Mouse (Mus musculus) liver, embryonic 13.5 days (tissue): ENCODE measurements around the gene Reps1. TPM values are rescaled to one million over a fixed set of nuclear protein-coding genes. Genes with fewer than 3 reads are reported as not detected.

Experiments
- ATAC-seq: fragments of 200-750 bp; cut with Nextera tagmentation; 2 replicates; pipeline ENCODE4 v1.8.0; 2017; ENCODE audit warnings: low read depth, mild to moderate bottlenecking, moderate number of reproducible peaks, moderate library complexity
- DNase-seq: peaks from one replicate; pipeline ENCODE4 v3.0.0; 2022
- H3K27ac ChIP-seq: fragments of 300-500 bp; sonication (generic); 2 replicates; pipeline ENCODE4 v1.5.1; 2015; ENCODE audit warnings: moderate library complexity, mild to moderate bottlenecking, inconsistent platforms
- H3K27me3 ChIP-seq: fragments of 300-500 bp; sonication (generic); 2 replicates; pipeline ENCODE4 v1.6.1; 2015; ENCODE audit warnings: mild to moderate bottlenecking, inconsistent platforms
- H3K36me3 ChIP-seq: fragments of 300-500 bp; sonication (generic); 2 replicates; pipeline ENCODE4 v1.6.1; 2015; ENCODE audit warnings: mild to moderate bottlenecking, inconsistent platforms
- H3K4me1 ChIP-seq: fragments of 300-500 bp; sonication (generic); replicated peaks from 2 replicates; pipeline ENCODE4 v1.6.1; 2015; ENCODE audit warnings: inconsistent platforms
- H3K4me2 ChIP-seq: fragments of 300-500 bp; sonication (generic); 2 replicates; pipeline ENCODE4 v1.6.1; 2015; ENCODE audit warnings: inconsistent platforms, mild to moderate bottlenecking, moderate library complexity
- H3K4me3 ChIP-seq: fragments of 300-500 bp; sonication (generic); replicated peaks from 2 replicates; pipeline ENCODE4 v1.5.1; 2015; ENCODE audit warnings: mild to moderate bottlenecking, inconsistent platforms
- H3K9ac ChIP-seq: fragments of 300-500 bp; sonication (generic); 2 replicates; pipeline ENCODE4 v1.6.1; 2015; ENCODE audit warnings: mild to moderate bottlenecking, inconsistent platforms
- H3K9me3 ChIP-seq: fragments of 300-500 bp; sonication (generic); replicated peaks from 2 replicates; pipeline ENCODE4 v1.6.1; 2016; ENCODE audit warnings: inconsistent platforms
- WGBS: fragments of 180-500 bp; shearing (Covaris S2); methylation state at CpG from one replicate; pipeline ENCODE4 v1.1.7; 2015; ENCODE audit not compliant: insufficient replicate concordance; 5-methylcytosine and 5-hydroxymethylcytosine counted together
- polyA plus RNA-seq: library from polyadenylated mRNA; unstranded; fragments of >200 nt; fragmentation: Nextera tagmentation; extraction: Ambion mirVana; gene quantifications from 2 replicates; pipeline ENCODE4 v1.2.1, GENCODE M21; 2015

Gene Reps1
- polyA plus RNA-seq, 1 experiment from 2014 or later = 3.8 TPM

DNA sequence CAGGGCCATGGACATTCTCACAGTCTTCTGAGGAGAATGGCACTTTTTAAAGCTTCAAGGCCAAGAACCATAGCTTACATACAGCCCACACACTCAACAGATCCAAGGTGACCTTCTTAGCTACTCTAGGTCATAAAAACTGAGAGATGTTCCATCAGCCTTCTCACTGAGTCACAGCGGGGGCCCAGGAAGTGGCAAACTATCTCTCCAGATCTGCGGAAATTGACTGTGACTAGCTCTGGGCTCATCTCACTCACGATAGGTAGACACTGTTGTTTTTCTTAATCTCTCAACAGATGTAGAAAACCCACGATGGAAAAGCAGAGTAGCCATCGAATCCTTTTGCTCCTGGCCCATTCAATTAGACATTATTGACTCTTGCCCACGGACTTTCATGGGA, 86.6 kb downstream of the Reps1 start:
- Histone ChIP-seq H3K4me1 (no peaks in the 10 kb centered on the region), H3K4me2 (no peak overlapping the region), H3K36me3 (no peaks in the 10 kb centered on the region), H3K9me3 (no peaks in the 10 kb centered on the region), H3K27ac (no peak overlapping the region), H3K4me3 (no peak overlapping the region), H3K9ac (no peak overlapping the region), H3K27me3 (no peaks in the 10 kb centered on the region)
- ATAC-seq (no peak), DNase-seq (no peak)
- 60% methylated on average over 6 of the region's 6 CpGs for WGBS

GRCm38 (mm10) chr10:18147224-18147623, 91.6 kb downstream of the Reps1 start:
- WGBS = 55% methylated on average over 3 of the region's 3 CpGs
- ATAC-seq (no peak), DNase-seq (no peak)
- no peak overlapping the region for H3K9ac ChIP-seq
- no peaks in the 10 kb centered on the region for H3K36me3 ChIP-seq
- H3K4me2 ChIP-seq = no peak overlapping the region
- no peaks in the 10 kb centered on the region for H3K4me1 ChIP-seq
- H3K9me3 ChIP-seq = no peaks in the 10 kb centered on the region
- no peaks in the 10 kb centered on the region for H3K27me3 ChIP-seq
- H3K4me3 ChIP-seq = no peak overlapping the region
- H3K27ac ChIP-seq = no peak overlapping the region

GRCm38 (mm10) chr10:18162435-18162971, 106.8 kb downstream of the Reps1 start:
- no peaks in the 10 kb centered on the region for H3K36me3 ChIP-seq
- no peak overlapping the region for H3K4me3 ChIP-seq
- no peak overlapping the region for H3K9ac ChIP-seq
- no peaks in the 10 kb centered on the region for H3K4me1 ChIP-seq
- no peaks in the 10 kb centered on the region for H3K27me3 ChIP-seq
- H3K9me3 ChIP-seq = no peaks in the 10 kb centered on the region
- ATAC-seq = no peak
- H3K27ac ChIP-seq = no peak overlapping the region
- DNase-seq = no peak
- 67% methylated on average over 7 of the region's 7 CpGs for WGBS
- no peak overlapping the region for H3K4me2 ChIP-seq

Other genes starting within 250 kb of the Reps1 start
- 2.3 and 2.4 TPM in 2 replicates for gene Heca, start 107.8 kb upstream of the Reps1 start, polyA plus RNA-seq
- 73.0 and 85.8 TPM in 2 replicates for gene Abracl, start 32.6 kb upstream of the Reps1 start, polyA plus RNA-seq
- 0.19 and 0.23 TPM in 2 replicates for gene Ect2l, start 155.0 kb downstream of the Reps1 start, polyA plus RNA-seq
- 5.8 and 7.8 TPM in 2 replicates for gene Ccdc28a, start 179.1 kb downstream of the Reps1 start, polyA plus RNA-seq